Mouse (Mus musculus): ENCODE measurements around the gene Fermt3.

The Fermt3 gene

DNA sequence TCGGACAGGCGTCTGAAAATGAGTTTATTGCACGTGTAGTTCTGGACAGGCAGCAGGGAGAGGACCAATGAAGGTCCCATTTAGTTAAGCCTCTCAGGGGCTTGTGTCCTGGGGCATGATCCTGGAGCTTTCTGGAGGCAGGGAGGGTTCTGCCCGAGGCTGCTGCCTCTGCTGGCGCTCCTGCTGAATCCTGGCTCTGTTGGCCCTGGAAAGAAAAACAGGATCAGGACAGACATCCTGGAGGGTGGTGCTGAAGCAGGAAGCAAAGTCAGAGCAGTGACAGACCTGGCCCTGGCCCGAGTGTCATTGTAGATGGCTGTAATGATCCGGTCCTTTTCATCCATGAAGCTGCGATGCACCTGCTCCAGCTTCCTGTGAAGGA is 31.4 kb downstream of the Fermt3 start:
- DNase-seq = no peak

DNA sequence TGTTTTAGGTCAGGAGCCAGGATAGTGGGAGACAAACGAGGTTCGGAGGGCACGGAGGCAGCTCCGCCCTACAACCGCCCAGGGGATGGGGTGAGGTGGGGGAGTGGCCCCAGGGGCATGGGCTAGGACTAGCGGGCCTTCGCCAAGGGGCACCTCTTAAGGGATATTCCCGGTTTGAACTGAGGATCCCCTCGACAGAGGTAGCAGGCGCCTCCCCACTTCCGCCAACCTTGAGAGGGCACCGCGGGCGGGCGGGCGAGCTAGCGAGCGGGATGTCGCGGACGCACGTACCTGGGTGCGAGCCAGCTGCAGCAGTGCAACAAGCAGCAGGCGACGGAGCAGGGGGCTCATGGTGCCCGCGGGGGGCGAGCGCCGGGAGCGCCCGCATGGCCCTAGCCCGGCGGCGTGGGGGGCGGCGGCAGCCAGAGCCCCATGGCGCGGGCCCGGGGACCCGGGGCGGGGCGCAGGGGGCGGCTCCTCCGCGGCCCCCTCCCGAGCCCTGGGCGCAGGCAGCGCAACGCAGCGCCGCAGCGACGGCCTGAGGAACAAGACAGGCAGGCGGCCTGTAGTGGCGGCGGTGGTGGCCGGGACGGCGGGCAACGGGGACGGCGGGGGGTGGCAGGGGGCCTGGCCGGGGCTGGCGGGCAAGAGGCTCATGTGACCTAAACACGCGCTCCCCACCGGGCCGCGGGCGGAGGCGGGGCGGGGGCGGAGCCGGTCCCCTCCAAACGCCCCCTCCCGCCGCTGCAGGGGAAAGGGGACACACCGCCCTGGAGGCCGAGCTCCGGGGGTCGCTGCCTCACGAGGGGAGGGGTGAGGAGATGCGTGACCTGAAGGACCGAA is 32.0 kb downstream of the Fermt3 start, which contains the start of gene Vegfb:
Gene Vegfb (minus strand): TSS at position 591 of the 843 bp plus-strand sequence.
- peak; percentile 64 for DNase-seq

DNA sequence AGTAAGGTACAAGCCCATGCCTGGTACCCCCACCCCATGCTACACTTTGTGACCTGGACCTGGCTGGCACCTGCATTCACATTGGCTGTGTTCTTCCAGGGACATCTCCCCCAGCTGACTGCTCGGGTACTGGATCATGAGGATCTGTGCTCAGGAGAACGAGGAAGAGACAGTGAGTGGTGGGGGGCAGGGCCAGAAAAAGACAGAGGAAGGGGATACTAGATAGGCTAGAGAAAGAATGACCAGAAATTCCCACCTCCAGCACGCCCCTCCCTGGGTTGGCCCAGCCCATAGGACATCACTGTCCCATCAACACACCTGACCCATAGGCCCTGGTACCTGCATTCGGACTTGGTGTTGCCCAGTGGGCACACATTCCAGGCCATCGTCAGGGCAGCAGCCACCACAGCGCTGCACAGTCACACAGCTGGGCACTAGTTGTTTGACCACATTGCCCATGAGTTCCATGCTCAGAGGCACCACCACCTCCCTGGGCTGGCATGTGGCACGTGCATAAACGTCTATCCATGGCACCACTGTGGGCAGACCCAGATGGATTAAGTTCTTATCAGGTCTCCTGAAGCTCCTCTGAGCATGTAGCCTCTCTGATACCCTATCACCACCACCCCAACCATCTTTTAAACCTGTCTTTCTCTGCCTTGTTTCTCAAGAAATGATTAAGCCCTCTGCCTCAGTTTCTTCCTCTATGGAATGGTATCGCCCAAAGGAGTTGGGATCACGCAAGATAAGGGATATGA is 33.1 kb downstream of the Fermt3 start:
- no peak for DNase-seq

DNA sequence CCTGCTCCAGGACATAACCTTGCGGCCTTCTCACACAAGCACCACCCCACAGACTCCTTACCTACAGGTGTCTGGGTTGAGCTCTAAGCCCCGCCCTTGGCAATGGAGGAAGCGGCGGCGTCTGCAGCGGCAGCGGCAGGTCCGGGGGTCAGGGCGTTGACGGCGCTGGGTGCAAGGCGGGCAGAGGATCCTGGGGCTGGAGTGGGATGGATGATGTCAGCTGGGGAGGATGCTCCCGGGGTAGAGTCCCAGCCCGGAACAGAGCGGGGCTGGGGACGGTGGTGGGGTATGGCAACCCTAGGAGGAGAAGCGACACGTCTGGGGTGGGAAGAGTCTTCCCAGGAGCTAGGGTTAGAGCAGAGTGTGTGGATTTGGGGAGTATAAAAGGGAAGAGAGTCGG is 34.0 kb downstream of the Fermt3 start:
- DNase-seq = no peak

DNA sequence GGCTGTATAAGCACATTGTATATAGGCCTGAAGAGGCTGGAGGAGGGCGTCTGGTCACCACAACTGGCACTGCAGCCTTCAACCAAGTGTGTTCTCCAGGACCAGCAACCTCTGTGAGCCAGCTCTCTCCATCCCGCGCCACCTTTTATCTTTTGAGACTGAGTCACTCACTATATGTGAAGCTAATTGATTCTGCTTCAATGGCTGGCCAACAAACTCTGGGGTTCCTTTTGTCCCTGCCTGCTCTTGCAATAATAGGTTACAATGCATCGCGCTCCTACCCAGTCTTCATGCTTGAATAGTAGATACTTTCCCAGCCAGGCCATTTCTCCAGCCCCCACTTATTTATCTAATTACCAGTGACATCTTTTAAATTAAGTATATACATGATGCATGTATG is 35.6 kb downstream of the Fermt3 start:
- no peak for DNase-seq

DNA sequence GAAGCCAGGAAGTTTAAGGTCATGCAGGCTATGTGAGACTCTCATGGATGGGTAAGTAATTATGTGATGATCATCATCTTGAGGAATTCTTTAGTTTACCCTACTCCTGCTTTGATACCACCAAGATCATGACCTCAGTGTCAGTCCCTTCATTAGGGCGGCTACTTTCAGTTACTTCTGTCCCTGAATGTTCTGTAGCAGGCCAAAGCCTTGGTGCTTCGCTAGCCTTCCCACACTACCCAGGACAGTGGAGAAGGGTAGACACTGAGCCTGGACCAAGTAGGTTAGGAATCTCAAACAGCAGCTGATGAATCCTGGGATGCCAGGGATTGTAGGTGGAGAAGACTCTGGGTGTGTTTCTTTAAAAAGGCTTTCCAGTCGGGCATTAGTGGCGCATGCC is 37.8 kb downstream of the Fermt3 start:
- no peak for DNase-seq

DNA sequence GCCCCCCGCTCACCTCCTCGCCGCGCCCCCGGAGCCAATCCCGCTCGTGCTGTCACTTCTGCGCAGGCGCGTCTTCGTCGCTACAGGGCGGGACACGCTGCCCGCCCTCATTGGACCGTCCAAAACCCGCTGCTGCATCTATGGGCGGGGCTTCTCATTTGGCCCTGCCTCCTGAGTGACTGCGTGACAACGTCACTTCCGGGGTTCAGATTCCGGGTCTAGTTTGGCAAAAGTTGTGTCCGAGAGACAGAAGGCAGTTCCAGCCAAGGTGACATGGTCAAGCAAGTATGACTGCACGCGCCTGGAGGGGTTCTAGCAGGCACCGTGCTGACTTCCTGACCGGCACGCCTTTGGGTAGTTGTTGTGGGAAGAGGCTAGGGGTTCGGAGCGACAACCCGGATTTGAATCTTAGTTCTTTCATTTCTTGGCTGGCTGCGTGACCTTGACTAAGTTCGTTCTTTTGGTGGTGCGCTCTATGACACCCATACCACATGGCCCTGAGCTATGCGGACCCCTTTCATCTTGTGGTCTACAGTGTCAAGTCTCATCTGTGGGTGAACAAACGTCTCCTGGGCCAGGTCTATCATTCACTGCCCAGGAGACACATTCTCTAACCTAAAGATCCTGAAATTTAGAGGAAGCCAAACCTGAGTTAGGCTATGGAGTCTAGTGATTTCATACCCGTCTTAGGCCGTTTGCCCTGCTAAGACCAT is 38.7 kb downstream of the Fermt3 start, which contains the start of gene Fkbp2:
Gene Fkbp2 (minus strand): TSS at position 121 of the 713 bp plus-strand sequence.
- DNase-seq = peak; percentile 99

DNA sequence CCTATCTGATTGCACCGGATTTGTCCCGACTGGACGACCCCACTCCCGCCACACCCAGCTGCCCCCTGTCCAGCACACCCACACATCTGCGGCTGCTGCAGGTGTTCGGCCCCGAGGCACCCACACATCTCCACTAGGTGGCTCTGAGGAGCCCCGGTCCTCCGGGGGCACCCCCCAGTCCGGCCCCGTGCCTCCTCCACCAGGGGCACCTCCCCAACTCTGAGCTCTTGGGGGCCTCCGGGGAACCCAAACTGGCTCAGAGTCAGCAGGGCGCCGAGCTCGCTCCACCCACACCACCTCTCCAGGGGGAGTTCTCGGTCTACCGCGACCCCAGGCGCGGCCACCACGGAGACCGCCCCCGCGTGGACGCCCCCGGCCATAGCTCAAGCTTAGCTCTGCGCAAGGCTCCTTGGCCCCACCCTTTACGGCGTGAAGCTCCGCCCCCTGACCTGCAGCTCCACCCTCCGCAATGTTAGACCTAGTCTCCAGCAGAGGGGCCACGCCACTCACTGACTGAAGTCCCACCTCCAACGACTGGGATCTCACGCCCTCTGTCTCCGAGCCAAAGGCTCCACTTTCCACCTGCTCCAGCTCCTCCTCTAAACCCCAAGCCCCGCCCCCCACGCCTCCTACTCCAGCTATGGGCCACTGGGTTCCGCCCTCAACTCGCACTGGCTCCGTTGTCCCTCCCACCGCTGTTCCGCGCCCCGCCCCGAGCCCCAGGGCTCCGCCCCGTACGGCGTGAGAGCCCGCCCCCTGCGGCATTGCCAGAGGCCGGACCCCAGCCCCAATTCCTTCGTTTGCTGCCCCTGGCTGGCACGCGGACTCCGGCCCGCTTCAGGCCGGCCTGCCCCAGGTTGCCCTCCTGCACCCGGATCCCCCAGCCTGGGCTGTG is 39.5 kb downstream of the Fermt3 start:
- peak; percentile 100 for DNase-seq

DNA sequence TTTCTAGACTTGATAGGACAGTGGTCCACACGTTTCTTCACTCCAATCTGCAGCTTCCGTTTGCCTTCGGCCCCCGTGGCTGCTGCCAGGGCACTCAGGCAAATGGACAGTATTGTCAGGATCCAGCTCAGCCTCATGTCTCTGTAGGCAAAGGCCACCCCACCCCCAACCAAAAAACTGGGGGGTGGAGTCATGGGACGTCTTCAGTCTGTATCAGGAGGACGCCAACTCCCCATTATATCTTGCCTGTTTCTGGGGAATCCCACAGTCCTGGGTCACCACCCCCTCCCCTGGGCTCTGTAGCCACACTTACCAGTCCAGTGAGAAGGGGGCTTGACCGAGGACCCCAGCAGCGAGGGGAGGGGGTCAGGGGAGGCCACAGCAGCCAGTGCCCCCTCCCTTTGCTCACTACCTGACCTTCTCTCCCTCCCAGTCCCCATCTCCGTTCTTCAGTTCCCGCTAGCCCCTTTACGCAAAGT is 40.2 kb downstream of the Fermt3 start:
- no peak for DNase-seq

DNA sequence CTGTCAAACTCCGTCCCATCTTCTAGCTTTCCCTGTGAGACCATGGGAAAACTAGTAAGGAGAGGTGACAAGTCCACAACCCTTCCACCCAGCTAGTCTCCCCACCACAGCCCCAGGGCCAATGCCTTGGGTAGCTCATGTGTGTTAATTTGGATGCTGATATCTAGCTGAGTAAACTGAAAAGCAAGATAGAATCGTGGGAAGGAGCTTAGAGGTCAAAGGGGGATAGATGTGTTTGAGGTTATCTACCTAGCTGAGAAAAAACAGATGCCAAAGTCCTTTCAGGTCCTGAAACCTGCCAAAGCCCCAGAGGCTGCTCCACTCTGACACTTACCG is 40.7 kb downstream of the Fermt3 start:
- no peak for DNase-seq

DNA sequence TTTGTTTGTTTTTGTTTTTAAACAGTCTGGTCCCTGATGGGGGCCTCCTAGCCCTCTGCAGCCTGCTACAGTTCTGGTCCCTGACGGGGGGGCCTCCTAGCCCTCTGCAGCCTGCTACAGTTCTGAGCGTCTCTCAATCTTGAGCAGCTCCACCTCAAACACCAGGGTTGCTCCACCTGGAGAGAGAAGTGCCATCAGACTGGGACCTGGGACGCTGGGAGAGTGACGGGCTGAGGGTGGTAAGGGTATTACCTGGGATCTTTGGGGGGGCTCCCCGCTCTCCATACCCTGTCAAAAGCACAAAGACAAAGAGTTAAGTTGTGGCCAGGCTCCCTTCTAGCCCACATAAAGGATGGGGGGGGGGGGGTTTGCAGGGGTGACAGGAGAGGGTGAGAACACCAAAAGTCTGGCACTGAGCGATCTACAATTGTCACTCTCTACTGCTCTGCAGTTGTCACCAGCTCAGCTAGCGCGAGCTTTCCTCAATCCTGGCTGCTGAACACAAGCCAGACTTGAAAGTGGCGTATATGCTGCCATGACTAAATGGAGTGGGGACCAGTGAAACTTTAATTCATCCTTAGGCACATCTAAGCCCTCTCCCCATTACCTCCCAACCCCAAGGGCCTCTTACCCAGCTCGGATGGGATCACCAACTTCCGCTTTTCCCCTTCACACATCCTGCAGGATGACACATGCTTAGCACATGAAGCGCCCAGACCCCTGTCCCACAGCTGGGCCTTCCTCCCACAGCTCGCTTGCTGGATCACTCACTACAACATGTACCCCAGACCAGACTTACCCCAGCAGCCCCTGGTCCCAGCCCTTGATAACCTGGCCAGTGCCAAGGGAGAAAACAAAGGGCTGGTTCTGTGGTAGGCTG is 41.3 kb downstream of the Fermt3 start:
- no peak for DNase-seq

DNA sequence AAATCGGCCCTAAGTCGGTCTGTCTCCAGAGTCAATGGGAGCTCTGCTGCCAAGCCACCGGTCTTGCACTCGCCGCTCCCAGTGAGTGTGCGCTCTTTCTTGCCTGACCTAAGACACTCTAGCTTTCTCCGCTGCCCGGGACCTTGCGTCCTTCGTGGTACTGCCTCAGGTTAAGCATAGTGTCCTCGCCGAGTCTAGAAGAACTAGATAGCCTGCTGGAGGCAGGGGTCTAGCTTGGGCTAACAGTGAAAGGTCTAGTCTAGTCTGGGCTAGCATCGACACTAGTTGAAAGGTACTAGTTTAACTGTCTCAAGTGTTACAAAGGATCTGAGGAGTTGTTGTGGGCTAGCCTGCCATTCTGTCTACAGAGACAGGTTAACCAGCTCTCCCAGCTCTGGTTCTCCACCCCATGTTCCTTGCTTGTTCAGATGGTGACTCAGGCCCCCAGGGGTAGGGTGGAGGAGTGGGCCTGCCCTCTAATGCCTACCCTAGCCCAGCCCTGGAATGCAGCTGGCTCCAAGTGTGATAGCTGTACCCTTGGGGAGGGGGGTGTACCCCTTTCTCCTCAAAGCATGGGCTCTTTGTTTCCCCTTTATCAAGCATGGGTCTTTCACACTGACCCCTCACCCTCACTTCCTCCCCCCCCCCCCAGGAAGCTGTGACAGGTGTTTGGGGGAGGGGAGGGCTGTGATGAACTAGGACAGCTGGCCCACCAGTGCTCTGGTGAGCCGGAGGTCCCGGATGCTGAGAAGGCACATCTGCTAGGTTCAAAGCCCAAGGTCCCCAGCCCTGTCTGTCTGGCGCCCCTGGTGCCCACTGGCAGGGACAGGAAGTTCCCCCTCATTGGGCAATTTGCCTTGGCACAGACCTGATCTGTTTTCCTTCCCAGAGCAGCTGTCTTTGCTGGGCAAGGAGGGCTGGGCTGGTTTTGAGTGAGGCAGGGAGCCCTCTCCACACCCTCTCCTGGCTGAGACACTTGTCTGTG is 43.4 kb downstream of the Fermt3 start, which contains the start of gene Plcb3:
Gene Plcb3 (minus strand): TSS at position 934 of the 985 bp plus-strand sequence.
- peak; percentile 83 for DNase-seq

DNA sequence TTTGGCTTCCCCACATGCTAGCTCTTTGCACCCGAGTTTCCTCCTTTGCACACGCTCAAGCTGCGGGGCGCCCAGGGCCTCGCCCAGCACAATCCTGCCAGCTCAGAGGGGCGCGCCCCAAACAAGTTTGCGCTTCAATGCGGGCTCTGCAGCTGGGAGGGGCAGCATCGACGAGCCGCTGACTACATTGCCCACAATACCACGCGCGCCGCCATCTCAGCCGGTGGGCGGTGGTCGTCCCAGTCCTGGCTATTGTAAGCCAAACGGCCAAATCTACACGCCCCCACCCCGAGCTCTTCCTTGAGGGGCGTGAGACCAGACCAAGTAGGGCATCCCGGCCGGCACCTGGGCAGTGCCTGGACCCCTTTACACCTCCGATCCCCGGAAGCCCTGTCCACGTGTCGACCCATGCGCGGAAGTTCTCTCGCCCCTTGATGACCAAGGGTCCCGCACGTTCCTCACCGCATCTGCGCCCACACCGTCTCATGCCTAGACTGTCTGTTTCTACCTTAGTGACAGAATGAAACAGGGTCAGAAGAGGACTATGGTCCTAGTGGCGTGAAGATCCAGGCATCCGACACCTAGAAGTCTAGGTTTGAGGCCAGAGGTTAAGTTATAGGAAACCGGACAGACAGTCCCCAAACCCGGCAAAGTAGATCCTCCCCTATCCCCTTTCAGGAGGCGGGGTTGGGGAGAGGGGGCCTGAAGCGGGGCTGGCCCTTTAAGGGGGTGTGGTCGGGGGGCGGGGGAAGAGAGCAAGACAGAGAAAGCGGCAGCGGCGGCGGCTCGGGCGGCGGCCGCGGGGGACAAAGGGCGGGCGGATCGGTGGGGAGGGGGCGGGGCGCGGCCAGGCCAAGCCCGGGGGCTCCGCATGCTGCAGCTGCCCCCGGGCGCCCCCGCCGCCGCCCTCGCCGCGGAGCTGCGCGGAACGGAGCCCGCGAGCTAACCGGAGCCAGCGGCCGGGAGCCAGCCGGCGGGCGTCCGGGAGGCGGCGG is 44.8 kb downstream of the Fermt3 start, which contains the start of gene Ppp1r14b:
Gene Ppp1r14b (plus strand): TSS at position 758 of the 995 bp plus-strand sequence.
- peak; percentile 94 for DNase-seq

DNA sequence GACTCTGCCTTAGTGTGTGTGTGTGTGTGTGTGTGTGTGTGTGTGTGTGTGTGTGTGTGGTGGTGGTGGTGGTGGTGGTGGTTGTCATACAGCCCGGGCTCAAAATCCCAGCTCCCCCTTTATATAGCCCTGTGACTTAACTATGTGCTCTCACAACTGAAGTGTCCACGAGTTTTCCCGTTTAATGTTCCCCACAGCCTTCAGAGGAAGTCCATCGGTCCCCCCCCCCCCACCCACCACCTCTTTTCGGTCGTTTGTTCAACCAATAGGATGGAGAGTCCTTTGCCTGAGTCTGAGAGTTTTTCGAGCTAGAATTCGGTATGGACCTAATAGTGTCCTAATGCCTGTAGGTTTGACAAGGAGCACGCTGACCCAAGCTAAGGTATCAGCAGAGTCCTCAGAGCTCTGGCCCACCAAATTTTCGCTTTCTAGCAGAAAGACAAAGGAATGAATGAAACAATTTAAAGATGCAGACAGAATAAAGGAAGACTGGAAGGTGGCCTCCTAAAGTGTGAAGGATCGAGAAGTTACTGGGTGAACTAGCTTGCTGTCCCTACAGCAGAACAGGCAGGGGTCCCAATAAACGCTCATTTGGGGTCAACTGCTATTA is 45.6 kb downstream of the Fermt3 start:
- DNase-seq = no peak

DNA sequence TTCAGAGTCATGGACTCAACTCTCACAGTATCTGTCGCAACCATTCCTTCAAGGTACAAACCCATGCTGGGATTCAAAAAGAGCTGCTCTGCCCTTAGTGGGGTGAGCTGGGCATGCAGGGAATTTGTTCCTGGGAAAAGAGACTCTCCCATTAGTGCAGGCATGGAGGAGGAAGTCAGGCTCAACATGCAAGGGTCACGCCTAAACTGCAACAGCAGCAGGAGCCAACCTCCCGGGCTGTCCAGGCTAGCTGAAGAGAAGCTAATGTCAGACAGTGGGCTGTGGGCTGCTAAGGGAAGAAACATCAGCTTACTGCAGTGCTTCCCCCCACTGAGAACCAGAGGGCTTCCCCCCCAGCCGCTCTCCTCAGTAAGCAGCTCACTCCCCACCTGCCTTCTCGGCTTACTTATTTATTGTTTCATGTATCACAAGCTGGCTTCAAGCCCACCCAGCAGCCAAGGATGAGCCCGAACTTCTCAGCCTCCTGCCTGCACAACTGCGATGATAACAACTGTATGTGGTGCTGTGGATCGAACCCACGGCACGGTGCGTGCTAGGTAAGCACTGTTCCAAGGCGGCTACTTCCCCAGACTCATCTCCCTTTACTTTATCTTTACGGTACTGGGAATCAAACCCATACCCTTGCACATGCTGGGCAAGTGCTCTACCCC is 46.9 kb downstream of the Fermt3 start:
- DNase-seq = no peak

DNA sequence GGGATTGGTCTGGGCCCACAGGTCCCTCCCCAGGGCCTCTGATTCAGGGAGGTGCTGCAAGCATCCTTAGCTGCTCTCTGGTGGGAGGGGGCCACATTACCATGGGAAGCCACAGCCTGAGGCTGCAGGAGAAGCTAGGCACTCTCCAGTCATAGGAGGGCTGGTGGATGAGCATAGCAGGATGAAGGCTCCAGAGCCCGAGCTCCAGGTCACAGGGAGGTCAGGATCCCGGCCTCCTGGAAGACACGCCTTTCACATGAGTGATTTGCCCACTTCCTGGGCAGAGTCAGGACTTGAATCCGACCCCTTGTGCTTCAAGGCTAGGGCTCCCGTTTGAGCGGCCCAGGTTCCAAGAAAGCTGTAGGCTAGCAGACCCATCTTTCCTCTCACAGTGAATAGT is 47.6 kb downstream of the Fermt3 start:
- DNase-seq = no peak

DNA sequence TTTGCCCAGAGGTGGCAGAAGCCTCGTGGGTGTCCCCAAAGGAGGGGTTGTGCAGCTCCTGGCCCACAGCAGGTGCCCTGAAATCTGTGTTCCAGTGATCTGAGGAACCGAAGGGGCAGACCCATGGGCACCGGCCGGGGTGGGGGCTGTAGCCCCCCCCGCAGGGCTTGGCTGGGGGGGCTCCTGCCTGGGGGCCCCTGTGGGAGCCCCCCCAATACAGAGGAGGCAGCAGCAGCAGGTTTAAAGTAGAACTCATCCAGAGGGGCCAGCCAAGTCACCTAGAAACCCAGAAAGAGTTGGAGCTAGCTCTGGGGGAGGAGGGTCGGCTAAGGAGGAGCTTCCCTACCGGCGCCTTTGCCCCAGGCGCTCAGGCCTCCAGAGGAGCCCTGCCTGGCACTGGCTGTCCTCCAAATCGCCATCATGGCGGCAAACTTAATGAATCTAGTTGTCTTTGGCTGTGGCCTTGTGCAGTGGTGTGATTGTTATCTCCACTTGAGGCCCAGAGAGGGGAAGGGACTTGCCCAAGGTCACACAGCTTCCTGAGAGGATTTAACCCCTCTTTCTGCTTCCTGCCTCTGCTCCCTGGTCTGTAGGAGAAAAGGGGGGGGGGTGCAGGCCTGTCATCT is 48.7 kb downstream of the Fermt3 start:
- DNase-seq = no peak
